Mouse (Mus musculus) retina, embryonic 14.5 days (tissue): Measurements from ENCODE around the gene Slc8a3.
"Not testable (repeated sequence)": the region's sequence is repeated elsewhere in the genome, so short reads cannot be mapped to it uniquely, and the experiment has no call there.

Experiments
- DNase-seq: peaks from one replicate; pipeline ENCODE4 v3.0.0-alpha.2; 2015; ENCODE audit warnings: low spot score

Gene Slc8a3

DNA sequence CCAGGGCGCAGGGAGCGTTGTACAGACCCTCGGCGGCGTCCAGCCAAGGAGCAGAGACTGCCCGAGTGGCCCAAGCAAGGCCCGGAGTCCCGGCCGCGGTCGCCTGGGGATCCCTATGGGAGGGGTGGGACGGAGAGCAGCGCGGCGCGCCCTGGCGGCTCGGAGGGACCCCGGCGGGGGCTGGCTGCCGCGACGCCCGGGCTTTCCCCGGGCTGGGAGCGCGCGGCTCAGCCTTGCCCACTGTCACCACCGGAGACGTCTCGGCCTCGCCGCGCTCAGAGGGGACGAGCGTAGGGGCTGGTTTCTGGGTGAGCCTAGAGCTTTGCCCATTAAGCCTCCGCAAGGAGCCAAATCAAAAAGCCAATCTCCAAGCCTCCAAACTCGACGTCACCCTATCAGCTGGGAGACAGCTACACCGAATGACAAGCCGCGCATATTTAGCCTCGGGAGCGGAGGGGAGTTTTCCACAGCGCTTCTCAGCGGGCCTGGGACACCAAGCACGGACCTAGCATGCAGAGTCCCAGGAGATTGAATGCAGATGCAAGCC is at the start of gene Slc8a3:
Gene Slc8a3, minus strand, starts transcription at position 306 of the 547 bp plus-strand sequence.
- peak; percentile 74 for DNase-seq

DNA sequence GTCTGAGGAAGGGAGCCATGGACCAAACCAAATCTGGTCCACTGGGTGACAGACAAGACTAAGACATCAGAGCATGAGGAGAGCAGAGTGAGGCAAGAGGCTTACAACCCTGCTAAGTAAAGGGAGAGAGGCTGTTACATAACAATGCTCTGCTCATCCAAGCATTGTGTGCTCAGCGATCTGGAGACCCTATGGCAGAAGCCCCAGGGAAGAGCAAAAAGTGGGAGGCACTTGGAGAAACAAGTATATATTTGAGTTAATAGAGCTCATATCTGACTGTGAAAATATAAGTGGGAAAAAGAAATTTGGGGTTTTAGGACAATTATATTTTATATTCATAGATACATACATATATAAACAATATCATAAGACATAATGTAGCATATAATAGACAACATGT is 46.4 kb upstream of the Slc8a3 start, which contains the start of gene Gm4787:
Gene Gm4787, minus strand, starts transcription at position 101 of the 400 bp plus-strand sequence.
- DNase-seq = not testable (repeated sequence)

DNA sequence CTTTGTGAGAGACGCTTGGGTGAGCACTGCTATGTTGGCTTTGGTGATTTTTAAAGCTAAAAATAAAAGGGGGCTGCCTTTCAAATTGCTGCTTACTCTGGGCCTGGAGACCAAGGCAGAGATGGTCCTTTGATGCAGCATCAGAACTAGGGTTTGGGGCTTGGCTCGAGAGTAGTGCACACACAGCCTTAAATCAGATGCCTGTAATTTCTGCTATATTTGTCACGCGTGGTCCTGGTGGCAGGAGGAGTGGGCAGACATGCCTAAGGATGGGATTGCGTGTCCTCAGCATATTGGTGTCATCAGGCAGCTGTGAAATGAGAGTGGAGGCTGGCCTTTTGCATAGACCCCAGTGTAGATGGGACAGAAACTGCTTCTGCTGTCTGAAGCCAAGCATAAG is 861 bp upstream of the Slc8a3 start:
- DNase-seq = no peak

DNA sequence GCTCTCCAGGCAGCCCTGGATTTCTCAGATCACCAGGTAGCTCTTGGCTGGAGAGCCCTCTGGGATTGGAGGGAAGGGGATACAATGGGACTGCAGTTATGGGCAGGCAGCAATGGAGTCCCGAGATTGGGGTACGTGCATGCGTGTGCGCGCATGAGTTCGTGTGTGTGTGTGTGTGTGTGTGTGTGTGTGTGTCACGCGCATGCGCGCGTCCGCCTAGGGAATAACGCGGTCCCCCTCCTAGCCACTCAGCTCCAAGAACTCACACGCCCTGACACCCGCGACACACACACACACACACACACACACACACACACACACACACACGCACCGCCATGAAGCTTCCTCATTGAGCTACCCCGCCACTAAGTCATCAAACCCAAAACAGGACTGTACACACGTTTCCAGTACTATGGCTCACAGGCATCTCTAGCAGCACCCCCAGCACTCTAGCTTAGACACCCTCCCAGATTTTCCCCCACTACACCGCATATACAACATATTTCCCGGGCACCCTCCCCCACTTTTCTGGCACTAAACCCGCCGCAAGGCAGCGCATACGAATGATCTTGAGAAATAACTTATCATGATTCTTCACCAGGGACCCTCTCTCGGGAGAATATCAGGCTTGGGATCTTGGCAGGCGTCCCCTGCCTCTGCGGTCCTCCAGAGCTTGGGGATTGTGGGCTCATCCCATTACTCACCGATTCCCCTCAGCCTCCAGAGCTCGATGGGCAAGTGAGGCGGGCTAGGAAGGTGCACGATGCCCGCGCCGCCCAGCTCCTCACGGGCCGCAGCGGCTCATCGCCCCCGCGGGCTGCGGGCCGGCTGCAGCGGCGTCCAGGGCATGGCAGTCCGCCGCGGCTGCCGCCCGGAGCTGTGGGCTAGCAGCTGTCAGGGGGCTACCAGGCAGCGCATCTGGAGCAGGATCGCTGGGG is 774 bp downstream of the Slc8a3 start:
- peak; percentile 83 for DNase-seq

DNA sequence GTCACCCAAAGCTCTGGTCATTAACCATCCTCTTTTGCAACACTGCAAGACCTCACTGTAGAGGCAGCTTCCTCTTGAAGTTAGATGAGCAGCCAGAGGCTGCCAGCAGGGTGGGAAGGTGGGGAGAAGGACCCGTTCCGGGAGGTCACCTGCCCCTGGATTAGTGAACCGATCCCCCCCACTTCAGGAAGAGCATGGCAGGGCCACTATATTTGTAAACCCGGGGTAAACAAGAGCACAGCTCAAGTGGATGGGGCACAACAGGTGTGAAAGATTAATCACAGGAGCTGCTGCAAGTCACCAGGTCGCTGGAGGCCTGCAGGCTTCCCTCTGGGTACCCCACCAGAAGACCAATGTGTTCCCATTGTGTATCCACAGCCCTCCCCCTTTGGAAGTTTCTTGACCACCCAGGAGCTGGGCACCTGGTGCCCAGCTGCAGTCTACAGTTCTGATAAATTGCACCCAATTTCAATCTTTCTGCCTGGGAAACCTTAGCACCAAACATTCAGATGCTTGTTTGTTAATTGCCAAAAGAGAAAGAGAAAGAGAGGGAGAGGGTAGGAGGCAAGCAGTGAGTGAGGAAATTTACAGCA is 1.8 kb downstream of the Slc8a3 start:
- DNase-seq = peak; percentile 37

DNA sequence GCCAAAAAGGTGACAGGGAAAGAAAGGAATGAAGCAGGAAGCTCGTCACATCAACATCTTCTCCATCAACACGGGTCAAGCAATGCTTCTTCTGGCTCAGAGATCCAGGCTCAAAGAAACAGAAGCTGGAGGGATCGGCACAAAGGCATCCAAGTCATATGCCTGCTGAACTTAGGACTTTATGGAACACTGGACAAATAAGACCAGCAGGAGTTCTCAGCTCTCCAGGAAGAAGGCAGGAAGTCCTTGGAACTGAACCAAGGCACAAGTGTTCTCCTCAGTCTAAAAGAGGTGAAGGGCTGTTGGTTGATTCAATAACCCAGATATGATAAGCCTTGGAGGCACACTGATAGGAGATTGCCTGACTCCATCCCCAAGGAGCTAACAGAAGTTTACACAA is 8.0 kb downstream of the Slc8a3 start:
- no peak for DNase-seq

DNA sequence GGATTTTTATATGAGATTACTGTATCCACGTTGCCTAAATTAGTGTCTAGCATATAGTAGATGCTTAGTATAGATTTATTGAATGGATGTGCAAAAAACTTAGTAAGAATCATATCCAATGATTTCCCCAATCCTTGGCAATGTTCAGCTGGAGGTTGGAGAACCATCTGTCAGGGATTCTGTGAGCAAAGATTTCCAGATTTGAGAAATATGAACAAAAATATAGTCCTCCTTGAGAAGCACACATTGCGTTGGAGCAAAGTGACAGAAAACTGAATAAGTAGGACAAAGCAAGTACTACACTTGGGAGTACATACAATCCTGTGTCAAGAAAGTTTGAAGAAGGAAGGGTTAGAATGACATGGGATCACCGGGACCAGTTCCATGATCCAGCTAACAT is 8.9 kb downstream of the Slc8a3 start:
- no peak for DNase-seq

DNA sequence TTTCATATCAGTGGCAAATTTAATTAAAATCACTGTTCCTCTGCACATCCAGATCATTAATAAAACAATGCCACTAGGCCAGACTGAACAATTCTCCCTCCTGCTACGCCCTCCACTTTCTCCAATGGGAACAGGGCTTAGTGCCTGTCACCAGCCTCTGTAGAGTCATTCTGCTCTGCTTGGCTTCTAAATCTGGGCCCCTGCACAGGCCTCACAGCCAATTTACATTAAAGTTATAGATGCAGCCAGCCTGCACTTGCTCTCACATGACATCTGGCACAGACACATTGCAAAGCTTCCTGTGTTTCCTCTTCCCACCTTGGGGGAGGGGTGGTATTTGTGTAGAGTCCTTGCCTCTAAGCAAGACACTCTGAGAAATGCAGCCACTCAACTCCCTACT is 12.0 kb downstream of the Slc8a3 start:
- peak; percentile 84 for DNase-seq

DNA sequence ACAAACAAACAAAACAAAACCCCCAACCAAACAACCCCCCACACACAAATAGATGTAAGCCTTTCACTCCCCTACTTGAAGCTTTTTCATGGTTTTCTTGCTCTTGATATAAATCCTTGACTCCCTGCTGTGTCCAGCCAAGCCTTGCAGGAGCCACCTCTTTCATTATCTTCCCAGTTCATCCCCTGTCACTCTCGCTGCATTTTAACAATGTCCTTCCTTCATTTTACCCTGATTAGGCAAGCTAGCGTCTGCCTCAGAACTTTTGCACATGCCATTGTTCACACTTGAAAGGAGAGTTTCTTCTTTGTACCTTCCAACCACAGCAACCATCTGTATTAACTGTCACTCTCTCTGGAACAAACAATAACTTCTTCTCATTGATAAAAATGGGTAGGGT is 15.2 kb downstream of the Slc8a3 start:
- peak; percentile 65 for DNase-seq

DNA sequence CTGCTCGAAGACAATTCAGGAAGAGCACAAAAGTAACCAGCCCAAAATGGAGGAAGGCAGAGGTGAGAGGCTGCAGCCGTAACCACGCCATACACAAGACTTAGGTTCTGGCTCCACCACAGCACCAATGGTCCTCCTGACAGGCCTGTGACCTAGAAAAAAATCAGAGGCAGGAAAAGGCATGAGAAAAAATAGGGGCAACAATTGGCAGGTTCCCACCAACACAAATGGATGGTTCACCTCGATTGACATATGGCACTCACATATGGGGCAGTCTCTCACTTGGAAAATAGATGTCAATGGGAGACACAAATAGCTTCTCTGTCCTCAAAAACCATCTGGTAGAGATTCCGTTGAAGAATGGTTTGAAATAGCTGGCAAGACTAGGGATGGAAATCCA is 17.0 kb downstream of the Slc8a3 start:
- no peak for DNase-seq

DNA sequence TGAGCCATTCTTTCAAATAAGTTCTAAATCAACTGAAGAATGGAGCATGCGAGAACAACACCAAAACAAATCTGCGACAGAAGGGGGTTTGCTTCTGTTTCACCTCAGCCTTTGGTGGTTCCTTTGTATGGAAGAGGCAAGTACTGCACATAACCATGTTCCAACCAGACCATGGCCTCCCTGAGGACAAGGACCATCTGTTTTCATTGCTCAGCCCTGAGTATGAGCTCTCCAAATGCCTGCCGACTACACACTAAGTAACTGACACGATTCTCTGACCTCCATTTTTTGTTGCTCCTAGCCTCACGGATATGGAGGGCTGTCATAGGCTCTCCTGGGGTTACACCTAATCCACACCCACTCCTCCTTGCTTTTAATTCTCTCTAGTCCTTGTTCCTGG is 29.4 kb downstream of the Slc8a3 start:
- no peak for DNase-seq

DNA sequence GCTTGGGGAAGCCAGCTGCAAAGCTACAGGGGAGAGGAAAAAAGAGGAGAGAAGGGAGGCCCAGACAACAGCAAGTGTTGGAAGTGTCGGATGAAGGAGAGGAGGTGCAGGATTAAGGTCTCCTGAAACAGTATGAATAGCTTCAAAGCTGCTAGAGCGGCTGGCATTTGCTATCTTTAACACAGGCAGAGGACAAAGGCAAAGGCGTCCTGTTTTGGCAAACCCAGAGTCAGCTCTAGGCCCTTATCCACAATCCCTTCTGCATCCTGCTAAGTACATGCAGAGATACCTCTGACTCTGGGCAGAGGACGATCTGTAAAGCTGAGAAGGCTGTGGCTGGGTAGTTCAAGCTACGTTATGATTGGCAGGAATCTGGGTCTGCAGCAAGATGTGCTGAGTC is 38.4 kb downstream of the Slc8a3 start:
- DNase-seq = no peak

DNA sequence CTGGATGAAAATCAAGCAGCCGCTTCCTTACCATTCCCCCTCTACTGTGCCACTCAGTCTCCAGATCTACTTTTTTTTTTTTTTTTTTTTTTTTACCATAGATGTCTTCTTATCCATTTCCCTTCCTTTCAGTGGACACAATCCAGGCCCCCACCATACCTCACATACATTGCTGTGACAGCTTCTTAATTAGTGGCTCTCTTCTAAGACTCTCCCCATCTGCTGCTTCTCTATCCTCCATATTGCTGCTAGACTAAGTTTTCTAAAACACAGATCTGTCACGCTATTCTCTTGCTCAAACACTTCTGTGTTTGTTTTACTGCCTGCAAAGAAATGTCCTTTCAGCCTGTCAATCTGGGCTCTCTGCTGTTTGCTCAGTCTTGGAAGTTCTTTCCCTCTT is 54.9 kb downstream of the Slc8a3 start:
- no peak for DNase-seq

DNA sequence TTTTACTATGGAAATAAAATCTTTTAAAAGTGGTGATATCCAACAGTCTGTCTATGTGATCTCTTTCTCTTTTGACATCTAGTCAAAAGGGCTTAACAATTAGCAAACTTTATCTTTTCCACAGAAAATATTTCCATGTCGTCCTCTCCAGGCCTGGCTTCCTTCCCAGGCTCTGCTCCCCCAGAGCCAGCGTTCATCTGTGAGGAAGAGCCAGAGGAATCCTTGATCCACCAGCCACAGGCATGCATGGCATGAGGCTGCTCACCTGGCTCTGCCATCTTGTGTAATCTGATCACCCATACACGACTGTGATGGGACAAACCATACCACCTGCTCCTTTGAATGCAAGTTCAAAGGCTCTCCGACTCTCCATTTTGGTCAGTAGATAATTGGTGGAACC is 58.4 kb downstream of the Slc8a3 start:
- DNase-seq = no peak

DNA sequence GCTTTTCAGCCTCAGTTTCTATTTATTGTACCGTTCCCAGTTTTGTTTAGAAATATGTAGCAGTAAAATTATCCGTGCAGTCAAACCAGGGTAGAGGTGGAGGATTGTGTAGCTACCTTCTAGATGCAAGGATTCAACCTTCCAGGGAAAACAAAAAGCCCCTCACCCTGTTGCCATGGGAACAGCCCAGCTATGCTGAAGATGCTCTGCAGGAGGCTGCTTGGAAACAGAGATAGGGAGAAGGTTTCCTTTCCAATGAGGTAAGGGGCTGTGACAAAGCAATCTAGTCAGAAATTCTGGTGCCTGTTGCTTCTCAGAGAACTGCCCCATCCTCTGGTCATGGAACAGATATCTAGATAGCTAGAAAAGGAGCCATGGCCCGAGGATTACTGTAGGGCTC is 59.6 kb downstream of the Slc8a3 start:
- peak; percentile 63 for DNase-seq

DNA sequence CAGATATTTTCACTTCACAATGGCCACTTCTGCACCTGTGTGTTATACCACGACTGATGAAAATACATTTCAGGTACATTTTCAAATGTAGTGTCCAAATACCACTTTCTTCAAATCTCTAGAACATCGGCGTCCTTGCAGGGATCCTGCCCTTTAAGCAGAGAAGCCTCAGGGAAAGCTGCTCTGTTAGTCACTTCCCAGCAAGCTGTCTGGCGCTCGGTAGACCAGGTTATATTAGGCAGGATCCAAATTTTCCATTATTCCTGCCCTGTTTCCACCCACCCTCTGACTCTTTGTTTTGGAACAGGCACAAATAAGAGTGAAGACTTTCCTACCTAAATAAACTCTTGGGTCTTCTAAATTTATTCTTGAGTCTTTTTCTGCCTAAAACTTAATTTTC is 63.7 kb downstream of the Slc8a3 start:
- DNase-seq = no peak

DNA sequence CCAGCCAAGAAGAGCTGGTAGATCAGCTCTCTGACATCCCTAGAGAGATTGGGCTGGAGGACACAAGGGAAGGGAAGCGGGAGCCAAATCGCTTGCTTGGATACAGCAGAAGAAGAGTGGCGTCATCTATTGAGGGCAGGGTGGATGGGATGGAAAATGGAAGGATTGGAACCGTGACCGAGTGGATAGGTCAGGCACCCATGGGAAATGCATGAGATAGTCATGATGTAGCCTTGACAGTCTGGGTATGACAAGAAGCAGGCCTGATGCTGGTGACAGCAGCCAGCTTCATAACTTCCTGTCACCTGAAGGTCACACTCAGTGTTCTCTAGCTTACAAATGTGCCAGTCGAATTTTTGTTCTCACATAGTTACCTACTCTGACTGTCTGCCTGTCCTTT is 70.2 kb downstream of the Slc8a3 start:
- no peak for DNase-seq

DNA sequence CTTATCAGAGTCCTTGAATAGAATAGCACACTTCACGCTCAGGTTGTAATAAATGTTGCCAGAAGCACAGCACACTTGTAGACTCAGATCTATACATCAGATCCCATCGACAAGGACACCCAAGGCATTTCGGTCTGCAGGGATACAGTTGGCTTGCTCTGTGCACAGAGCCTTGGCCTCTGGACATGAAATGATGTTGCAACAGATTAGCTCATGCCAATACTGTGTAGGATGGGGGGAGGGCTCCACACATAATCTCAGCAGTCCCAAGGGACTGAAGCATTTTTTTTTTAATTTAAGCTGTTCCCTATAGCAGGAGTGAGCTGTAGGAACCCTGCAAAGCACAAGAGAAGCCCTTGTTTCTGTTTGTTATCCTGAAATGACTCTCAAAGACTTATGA is 74.8 kb downstream of the Slc8a3 start:
- DNase-seq = no peak

DNA sequence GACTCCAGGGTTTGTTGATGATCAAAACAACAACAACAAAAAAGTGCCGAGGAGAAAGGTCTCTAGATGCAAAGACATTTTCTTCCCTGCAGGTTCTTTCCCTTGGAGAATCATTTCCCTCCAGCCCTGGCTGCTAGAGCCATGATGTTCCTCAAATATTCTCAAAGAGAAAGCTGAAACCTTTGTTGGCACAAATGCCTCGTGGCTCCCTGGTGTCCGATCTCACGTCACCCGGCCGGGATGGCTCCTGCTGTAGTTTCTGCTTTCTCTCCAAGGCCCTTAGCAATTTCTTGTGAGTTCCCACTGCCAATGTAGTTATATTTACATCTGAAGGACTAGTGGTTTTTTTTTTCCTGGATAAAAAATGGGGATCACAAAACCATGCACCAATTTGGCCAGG is 87.6 kb downstream of the Slc8a3 start:
- DNase-seq = no peak

DNA sequence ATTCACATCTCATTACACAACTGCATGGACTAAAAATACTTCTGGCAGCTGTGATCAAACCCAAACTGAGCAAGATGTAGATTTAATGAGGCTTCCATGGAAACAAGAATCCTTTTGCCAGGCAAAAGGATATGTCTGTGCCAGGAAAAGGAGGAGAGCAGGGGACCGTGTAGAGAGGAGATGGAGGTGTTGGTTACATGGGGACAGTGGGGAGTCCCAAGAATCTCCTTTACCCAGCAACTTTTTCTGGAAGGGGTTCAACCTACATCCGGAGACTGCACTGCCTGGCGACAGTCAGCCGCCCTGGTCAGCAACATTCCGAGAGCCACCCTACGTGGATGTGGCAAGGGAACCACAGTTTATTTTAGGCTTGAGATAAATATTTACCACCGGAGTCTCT is 88.0 kb downstream of the Slc8a3 start:
- no peak for DNase-seq

DNA sequence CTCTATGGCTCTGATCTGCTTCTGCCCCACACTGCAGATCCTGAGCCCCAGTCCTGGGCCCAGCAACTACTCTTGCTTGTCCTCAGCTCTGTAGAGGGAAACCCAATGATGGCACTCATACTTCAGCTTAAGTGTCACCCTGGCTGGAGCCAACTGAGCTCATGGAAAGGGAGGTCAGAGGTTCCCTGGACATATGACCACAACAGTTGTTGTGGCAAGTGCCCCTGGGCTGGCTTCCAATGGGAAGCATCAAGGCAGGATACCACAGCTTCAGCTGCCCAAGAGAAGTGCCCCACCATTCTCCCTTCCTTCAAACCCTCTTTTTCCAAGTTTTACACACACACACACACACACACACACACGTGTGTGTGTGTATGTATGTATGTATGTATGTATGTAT is 88.5 kb downstream of the Slc8a3 start:
- no peak for DNase-seq

DNA sequence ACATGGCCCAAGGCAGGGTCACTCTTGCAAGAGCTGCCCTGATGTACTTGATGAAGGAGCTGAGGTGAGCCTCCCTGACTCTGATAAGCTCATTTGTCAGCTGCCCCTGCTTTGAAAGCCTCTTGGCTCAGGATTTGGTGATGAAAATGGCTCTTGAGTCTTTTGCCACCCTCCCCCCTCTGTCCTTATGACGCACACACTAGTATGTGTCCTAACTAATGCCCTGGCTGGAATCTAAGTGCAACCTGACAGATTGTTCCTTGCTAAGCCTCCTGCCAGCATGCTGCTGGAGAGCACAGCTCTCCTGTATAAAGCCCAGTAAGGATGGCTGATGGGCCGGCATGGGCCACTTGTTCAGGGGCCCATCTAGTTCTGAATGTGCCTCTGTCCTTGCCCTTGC is 91.3 kb downstream of the Slc8a3 start:
- peak; percentile 13 for DNase-seq

DNA sequence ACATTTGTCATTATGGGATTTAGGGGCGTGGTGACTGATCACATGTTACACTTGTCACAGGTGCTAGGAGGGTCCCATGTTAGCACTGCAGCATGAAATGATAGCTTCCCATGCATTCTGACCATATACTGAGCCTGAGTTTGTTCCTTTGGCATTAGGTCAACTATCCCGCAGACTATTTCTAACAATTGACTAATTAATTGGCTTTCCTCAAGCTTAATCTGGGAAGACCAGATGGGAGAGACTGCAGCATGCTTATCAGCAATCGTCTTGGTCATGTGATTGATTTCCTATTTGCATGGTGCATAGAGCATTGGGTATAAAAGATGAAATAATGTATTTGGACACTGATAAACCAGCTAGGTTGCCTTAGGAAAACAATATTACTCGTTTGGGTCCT is 91.9 kb downstream of the Slc8a3 start:
- no peak for DNase-seq
